Mouse (Mus musculus): ENCODE measurements around the gene Cdkn1a. TPM values are rescaled to one million over a fixed set of nuclear protein-coding genes. Genes with fewer than 3 reads are reported as not detected.

Gene Cdkn1a
- polyA plus RNA-seq, 1 experiment from 2014 or later: 38.5 TPM

DNA sequence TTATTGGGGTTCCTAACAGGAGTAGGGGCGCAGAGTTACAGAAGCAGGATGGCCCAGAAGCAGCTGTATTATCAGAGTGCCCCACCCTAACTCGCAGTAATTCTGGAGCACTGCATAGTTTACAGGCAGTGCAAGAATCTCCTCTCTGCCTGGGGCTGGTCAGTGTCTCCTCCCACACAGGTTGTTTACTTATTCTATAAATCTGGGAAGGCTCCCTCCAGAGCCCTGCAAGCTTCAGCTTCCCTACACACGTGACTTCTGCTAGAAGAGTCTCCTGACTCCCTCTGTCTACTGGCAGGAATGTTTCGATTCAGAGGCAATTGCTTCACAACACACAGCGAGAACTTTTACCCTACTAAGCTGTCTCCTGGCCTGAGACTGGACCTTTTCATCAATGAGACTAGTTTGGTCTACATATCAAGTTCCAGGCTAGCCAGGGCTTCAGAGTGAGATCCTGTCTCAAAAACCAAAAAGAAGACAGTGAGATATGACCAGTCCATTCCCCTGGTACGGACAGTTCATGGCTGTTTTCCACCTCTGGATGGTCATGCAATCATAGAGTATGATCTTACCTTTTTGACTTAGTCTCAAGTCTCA lies 32.9 kb downstream of the Cdkn1a start:
- H3K4me2 ChIP-seq: no peak overlapping the region
- H3K4me3 ChIP-seq: no peak overlapping the region
- H3K27me3 ChIP-seq (replicated peaks): no peaks in the 10 kb centered on the region
- H3K27ac ChIP-seq (replicated peaks): no peak overlapping the region
- H3K4me1 ChIP-seq: peaks cover 7% of the 10 kb centered on the region; the same call in 1 of the 2 replicates
- H3K9ac ChIP-seq: no peak overlapping the region
- no peaks in the 10 kb centered on the region for H3K9me3 ChIP-seq
- H3K36me3 ChIP-seq: no peaks in the 10 kb centered on the region
- no peak for ATAC-seq (ENCODE audit: extremely low read depth, insufficient number of reproducible peaks, low FRiP score, low TSS enrichment)
- 57% methylated on average over 6 of the region's 6 CpGs for WGBS

DNA sequence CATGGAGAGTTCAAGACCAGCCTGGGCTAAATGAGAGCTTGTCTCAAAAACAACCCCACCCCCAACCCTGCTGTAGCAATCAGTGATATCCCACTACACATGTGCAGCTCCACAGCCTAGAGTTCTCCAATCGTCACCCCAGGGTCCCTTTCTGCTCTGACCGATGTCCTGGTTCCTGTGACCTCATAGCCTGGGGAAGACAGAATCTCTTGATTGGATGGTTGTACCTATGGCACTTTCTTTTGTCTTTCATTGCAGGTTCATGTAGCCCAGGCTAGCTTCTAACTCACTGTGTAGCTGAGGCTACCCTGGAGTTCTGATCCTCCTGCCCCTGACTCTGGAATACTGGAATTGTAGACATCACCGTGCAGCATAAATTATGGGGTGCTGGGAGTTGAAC lies 35.8 kb downstream of the Cdkn1a start:
- no peak overlapping the region for H3K9ac ChIP-seq
- H3K4me2 ChIP-seq: no peak overlapping the region
- no peaks in the 10 kb centered on the region; the same call in 1 of the 2 replicates for H3K27me3 ChIP-seq (replicated peaks)
- ATAC-seq (ENCODE audit: extremely low read depth, insufficient number of reproducible peaks, low FRiP score, low TSS enrichment): no peak
- H3K4me1 ChIP-seq: peaks cover 7% of the 10 kb centered on the region; the same call in 1 of the 2 replicates
- no peaks in the 10 kb centered on the region for H3K36me3 ChIP-seq
- no peaks in the 10 kb centered on the region for H3K9me3 ChIP-seq
- H3K27ac ChIP-seq (replicated peaks): no peak overlapping the region
- 84% methylated on average over 3 of the region's 3 CpGs for WGBS
- H3K4me3 ChIP-seq: no peak overlapping the region

DNA sequence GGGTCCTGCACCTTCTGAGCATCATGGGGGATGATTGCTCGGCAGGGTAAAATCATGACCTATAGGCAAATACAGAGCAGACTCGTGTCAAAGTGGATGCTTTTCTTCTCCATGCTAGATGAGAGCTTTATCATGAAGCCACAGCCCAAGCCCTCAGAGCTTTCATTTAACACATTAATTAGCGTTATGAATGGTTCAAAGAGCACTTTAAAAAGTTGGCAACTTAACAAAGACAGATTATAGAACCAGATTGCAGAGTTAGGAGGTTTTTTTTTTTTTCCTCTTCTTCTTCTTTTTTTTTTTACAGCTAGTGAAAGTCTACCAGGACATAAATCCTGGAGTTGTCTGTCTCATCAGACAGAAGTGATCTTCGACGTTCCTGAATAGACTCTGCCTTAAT lies 38.6 kb downstream of the Cdkn1a start:
- no peak for ATAC-seq (ENCODE audit: extremely low read depth, insufficient number of reproducible peaks, low FRiP score, low TSS enrichment)
- no peak overlapping the region for H3K27ac ChIP-seq (replicated peaks)
- H3K9ac ChIP-seq: no peak overlapping the region
- no peak overlapping the region for H3K4me3 ChIP-seq
- WGBS: 65% methylated on average over 5 of the region's 5 CpGs
- H3K4me1 ChIP-seq: no peaks in the 10 kb centered on the region
- H3K9me3 ChIP-seq: no peaks in the 10 kb centered on the region
- H3K27me3 ChIP-seq (replicated peaks): peaks cover 3% of the 10 kb centered on the region; the same call in 1 of the 2 replicates
- H3K4me2 ChIP-seq: no peak overlapping the region
- no peaks in the 10 kb centered on the region for H3K36me3 ChIP-seq

DNA sequence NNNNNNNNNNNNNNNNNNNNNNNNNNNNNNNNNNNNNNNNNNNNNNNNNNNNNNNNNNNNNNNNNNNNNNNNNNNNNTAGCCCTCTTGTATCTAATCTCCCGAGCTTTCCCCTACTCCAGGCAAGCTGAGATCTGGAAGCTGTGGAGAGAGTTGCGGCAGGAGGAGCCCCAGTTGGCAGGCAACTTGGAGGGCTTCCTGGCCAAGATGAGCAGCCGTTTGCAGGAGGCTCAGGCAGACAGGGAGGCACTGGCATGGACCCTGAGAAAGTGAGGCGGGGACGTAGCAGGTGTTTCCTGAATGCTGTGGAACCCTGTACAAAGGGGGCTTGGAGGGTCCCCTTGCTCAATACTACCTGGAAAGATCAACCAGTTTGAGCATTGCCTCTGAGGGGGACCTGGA lies 44.3 kb downstream of the Cdkn1a start:
- no peak for ATAC-seq (ENCODE audit: extremely low read depth, insufficient number of reproducible peaks, low FRiP score, low TSS enrichment)
- WGBS: 44% methylated on average over 5 of the region's 5 CpGs
- Histone ChIP-seq H3K4me1 (no peaks in the 10 kb centered on the region), H3K27ac (replicated peaks) (no peak overlapping the region), H3K9me3 (no peaks in the 10 kb centered on the region), H3K4me3 (no peak overlapping the region), H3K4me2 (no peak overlapping the region), H3K36me3 (no peaks in the 10 kb centered on the region), H3K27me3 (replicated peaks) (peaks cover 3% of the 10 kb centered on the region; the same call in 1 of the 2 replicates), H3K9ac (no peak overlapping the region)

DNA sequence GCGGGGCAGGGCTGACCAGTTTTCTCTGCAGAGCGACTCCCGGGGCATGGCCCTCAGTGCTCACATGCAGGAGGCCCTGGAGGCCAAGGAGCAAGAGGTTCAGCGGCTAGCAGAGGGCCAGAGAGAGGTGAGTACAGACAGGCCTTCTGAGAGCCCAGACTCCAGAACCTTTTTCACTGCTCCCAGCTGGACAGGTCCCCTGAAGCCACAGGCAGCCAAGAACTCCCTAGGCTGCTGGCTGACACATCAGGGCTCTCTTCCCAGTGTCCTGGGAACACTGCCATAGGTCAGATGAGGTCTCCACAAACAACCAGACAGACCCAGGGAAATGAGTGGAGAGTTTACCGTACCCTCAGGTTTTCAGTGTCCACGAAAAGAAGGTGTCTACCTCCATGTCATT lies 45.5 kb downstream of the Cdkn1a start:
- H3K9me3 ChIP-seq: no peaks in the 10 kb centered on the region
- no peak overlapping the region for H3K4me2 ChIP-seq
- H3K4me3 ChIP-seq: no peak overlapping the region
- H3K4me1 ChIP-seq: no peaks in the 10 kb centered on the region
- H3K27me3 ChIP-seq (replicated peaks): 0 out of 2 replicates have a peak, but pooled peaks cover 3% of the 10 kb centered on the region
- no peak overlapping the region for H3K9ac ChIP-seq
- 58% methylated on average over 6 of the region's 6 CpGs for WGBS
- no peak overlapping the region for H3K27ac ChIP-seq (replicated peaks)
- H3K36me3 ChIP-seq: no peaks in the 10 kb centered on the region
- ATAC-seq (ENCODE audit: extremely low read depth, insufficient number of reproducible peaks, low FRiP score, low TSS enrichment): no peak

DNA sequence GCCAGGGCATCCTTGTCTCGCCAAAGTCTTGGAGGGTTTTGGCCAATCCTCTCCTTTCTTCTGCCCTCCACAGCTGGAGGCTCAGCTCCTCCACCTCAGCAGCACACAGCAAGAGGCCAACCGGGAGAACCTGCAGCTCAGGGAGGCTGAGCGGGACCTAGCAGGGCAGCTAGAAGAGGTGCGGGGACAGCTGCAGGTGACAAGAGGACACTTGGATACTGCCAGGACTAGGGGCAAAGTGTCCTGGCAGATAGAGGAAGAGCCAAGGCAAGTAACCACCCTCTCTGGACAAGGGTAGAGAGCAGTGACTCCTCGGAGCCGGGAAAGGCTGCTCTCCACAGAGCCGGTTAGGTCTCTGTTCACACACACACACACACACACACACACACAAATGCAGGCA lies 47.1 kb downstream of the Cdkn1a start:
- no peak overlapping the region for H3K27ac ChIP-seq (replicated peaks)
- 70% methylated on average over 7 of the region's 7 CpGs for WGBS

DNA sequence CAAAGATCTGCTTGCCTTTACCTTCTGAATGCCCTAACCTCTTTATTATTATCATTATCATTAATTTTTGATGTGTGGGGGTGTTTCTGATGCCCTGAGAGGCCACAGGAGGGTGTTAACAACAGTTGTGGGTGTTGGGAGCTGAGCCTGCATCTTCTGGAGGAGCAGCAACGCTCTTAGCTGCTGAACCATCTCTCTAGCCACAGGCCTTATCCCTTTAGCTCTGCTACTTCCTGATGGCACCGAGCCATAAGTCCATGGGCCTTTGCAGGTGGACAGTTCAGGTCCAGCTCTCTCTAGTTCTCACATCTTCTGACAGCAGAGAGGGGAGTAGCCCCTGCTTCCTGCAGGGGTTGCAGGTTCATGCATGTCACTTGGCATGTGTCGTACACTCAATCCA lies 50.8 kb downstream of the Cdkn1a start:
- WGBS: 79% methylated on average over 3 of the region's 3 CpGs
- no peaks in the 10 kb centered on the region for H3K36me3 ChIP-seq
- no peak for ATAC-seq (ENCODE audit: extremely low read depth, insufficient number of reproducible peaks, low FRiP score, low TSS enrichment)

More for the DNA sequence above, 47.1 kb downstream of the Cdkn1a start:
- Histone ChIP-seq H3K36me3 (no peaks in the 10 kb centered on the region), H3K4me1 (no peaks in the 10 kb centered on the region), H3K27me3 (replicated peaks) (no peaks in the 10 kb centered on the region), H3K9ac (no peak overlapping the region), H3K4me2 (no peak overlapping the region), H3K4me3 (no peak overlapping the region), H3K9me3 (no peaks in the 10 kb centered on the region)
- ATAC-seq (ENCODE audit: extremely low read depth, insufficient number of reproducible peaks, low FRiP score, low TSS enrichment): no peak

DNA sequence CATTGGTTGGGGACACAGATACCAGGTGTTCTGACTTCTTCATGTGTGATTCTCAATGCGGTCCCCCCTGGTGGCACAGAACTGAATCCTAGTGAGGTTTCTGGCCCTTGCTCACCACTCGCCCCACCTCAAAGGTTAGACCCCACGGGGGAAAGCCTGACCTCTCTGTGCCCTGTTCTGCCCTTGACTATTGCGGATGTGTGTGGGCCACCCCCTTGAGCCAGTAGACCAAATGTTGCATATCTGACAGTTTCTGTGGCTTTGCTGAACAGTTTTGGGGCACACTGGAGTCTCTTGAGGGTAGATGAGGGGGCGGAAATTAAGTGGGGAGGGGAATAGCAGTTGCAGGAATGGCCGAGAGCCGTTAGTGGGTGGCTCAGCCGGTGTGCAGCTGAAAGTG lies 52.5 kb downstream of the Cdkn1a start:
- H3K4me1 ChIP-seq: peaks cover 16% of the 10 kb centered on the region
- H3K9me3 ChIP-seq: no peaks in the 10 kb centered on the region
- ATAC-seq (ENCODE audit: extremely low read depth, insufficient number of reproducible peaks, low FRiP score, low TSS enrichment): no peak
- H3K27ac ChIP-seq (replicated peaks): no peak overlapping the region
- H3K4me2 ChIP-seq: no peak overlapping the region
- H3K4me3 ChIP-seq: no peak overlapping the region
- H3K36me3 ChIP-seq: no peaks in the 10 kb centered on the region
- WGBS: 71% methylated on average over 8 of the region's 8 CpGs
- H3K27me3 ChIP-seq (replicated peaks): no peaks in the 10 kb centered on the region
- H3K9ac ChIP-seq: no peak overlapping the region

More for the DNA sequence above, 50.8 kb downstream of the Cdkn1a start:
- H3K9ac ChIP-seq: no peak overlapping the region
- no peak overlapping the region for H3K4me2 ChIP-seq
- 0 out of 2 replicates have a peak, but pooled peaks cover 8% of the 10 kb centered on the region for H3K4me1 ChIP-seq
- H3K4me3 ChIP-seq: no peak overlapping the region
- no peaks in the 10 kb centered on the region for H3K27me3 ChIP-seq (replicated peaks)
- H3K27ac ChIP-seq (replicated peaks): no peak overlapping the region
- H3K9me3 ChIP-seq: no peaks in the 10 kb centered on the region

DNA sequence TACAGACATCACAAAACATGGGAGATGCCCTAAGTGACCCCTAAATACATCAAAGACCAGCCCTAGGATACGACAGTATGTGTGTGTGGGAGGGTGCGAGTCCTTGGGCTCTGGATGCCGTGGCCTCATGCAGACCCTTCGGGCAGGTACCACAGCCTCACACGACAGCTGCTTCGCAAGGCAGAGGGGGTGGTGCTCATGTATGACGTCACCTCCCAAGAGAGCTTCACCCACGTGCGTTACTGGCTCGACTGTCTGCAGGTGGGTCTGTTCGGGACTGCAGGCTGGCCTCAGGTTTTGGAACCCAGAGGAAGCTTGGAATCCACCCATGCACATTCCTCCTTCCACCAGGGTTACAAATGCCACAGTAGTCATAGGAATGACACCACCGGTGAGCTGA lies 54.3 kb downstream of the Cdkn1a start:
- 87% methylated on average over 12 of the region's 12 CpGs for WGBS
- Histone ChIP-seq H3K9ac (no peak overlapping the region), H3K27ac (replicated peaks) (no peak overlapping the region), H3K4me3 (no peak overlapping the region), H3K4me2 (no peak overlapping the region), H3K9me3 (no peaks in the 10 kb centered on the region), H3K4me1 (peaks cover 16% of the 10 kb centered on the region), H3K27me3 (replicated peaks) (no peaks in the 10 kb centered on the region), H3K36me3 (no peaks in the 10 kb centered on the region)
- no peak for ATAC-seq (ENCODE audit: extremely low read depth, insufficient number of reproducible peaks, low FRiP score, low TSS enrichment)

DNA sequence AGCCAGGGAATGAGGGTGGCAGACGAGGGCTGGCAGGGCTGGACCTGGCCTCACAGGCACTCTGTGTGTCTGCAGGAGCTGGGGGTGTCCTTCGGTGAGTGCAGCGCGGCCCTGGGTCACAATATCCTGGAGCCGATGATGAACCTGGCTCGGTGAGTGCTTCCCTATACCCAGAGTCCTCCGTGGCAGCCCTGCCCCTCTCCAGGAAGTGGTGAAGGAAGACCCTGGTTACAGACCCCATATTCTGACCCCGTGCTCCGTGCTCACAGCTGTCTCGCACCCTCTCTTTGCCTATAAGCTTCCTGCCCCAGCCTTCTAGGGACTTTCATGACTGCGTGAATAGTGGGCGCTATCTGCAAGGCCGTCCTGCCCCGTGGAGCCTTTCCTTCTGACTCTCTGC lies 56.5 kb downstream of the Cdkn1a start:
- Histone ChIP-seq H3K9me3 (no peaks in the 10 kb centered on the region), H3K36me3 (no peaks in the 10 kb centered on the region), H3K27ac (replicated peaks) (no peak overlapping the region), H3K4me2 (no peak overlapping the region), H3K4me3 (no peak overlapping the region), H3K27me3 (replicated peaks) (no peaks in the 10 kb centered on the region), H3K4me1 (peaks cover 16% of the 10 kb centered on the region), H3K9ac (no peak overlapping the region)
- no peak for ATAC-seq (ENCODE audit: extremely low read depth, insufficient number of reproducible peaks, low FRiP score, low TSS enrichment)
- WGBS: 67% methylated on average over 14 of the region's 14 CpGs

DNA sequence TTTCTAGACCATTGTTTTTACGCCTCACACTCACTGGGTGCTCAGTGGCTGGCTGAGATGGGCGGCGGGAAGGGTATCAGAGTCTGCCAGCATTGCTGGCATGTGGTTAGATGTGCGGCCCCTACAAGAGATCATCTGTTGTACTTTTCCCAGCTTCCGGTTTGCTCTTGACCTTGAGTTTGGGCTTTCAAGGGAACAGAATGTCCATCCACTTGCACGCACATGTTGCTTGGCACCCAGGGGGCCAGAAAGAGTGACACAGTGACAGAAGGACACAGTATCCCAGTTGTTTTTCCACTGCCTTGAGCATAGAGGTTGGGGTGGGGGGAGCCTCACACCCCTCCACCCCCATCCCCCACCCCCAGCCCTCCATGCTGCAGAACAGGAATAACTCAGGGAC lies 57.0 kb downstream of the Cdkn1a start:
- Histone ChIP-seq H3K27me3 (replicated peaks) (no peaks in the 10 kb centered on the region), H3K4me1 (peaks cover 16% of the 10 kb centered on the region), H3K27ac (replicated peaks) (no peak overlapping the region), H3K36me3 (no peaks in the 10 kb centered on the region), H3K4me2 (no peak overlapping the region), H3K9ac (no peak overlapping the region), H3K9me3 (no peaks in the 10 kb centered on the region), H3K4me3 (no peak overlapping the region)
- whole genome bisulfite sequencing: 71% methylated on average over 6 of the region's 6 CpGs
- no peak for ATAC-seq (ENCODE audit: extremely low read depth, insufficient number of reproducible peaks, low FRiP score, low TSS enrichment)

DNA sequence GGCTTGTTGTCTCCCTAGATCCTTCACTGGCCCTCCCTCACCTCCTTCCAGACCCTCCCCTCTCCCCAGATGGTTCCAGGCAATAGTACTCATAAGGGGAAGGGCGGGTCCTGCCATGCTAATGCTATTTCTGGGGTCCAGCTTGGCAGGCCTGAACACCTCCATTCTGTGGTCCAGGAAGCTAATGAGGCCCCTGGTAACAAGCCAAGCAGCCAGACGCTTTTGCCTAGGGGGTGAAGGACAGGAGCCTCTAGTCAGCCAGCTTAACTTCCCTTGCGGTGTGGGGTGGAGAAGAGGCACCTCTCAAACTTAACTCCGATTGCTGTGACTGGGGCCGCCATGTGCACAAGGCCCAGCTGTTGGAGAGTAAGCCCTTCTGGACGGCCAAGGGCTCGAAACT lies 59.0 kb downstream of the Cdkn1a start:
- H3K9me3 ChIP-seq: no peaks in the 10 kb centered on the region
- H3K9ac ChIP-seq: no peak overlapping the region
- H3K27me3 ChIP-seq (replicated peaks): no peaks in the 10 kb centered on the region
- no peak for ATAC-seq (ENCODE audit: extremely low read depth, insufficient number of reproducible peaks, low FRiP score, low TSS enrichment)
- whole genome bisulfite sequencing: 72% methylated on average over 7 of the region's 7 CpGs
- H3K27ac ChIP-seq (replicated peaks): no peak overlapping the region
- no peak overlapping the region for H3K4me3 ChIP-seq
- no peak overlapping the region for H3K4me2 ChIP-seq
- H3K36me3 ChIP-seq: no peaks in the 10 kb centered on the region
- peaks cover 8% of the 10 kb centered on the region for H3K4me1 ChIP-seq
